Mouse (Mus musculus): ENCODE results near the gene Gfra1.

Gfra1 gene

GRCm38 (mm10) chr19:58441246-58441645, 14.5 kb downstream of the Gfra1 start:
- no peak for DNase-seq

- peak; percentile 28 for DNase-seq
Measured at GRCm38 (mm10) chr19:58438762-58439161, 16.9 kb downstream of the Gfra1 start.

GRCm38 (mm10) chr19:58437441-58438071, 18.2 kb downstream of the Gfra1 start:
- DNase-seq, result no peak

GRCm38 (mm10) chr19:58436874-58437273, 18.8 kb downstream of the Gfra1 start:
- no peak for DNase-seq

GRCm38 (mm10) chr19:58435877-58436276, 19.8 kb downstream of the Gfra1 start:
- DNase-seq, result no peak

- no peak for DNase-seq
Measured at GRCm38 (mm10) chr19:58432840-58433239, 22.9 kb downstream of the Gfra1 start.

DNA sequence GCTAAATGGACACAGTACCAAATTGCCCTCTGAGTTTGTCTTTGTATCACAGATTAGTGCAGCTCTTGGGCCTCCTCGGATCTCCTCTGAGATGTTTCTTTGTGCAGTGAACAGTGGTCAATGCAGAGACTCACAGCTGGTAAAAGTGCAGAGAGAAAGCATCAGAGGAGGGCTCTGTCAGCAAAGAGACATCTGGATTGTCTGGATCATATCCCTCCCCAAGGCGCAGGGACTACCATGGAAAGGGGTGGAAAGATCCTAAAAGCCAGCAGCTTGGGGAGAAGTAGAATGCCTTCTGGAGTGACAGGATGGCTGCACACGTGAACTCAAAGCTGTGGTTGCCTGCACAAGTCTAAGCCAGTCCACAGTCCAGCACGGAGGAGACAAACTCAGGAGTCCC, 27.2 kb downstream of the Gfra1 start:
- DNase-seq, result no peak

- DNase-seq, result no peak
Measured at GRCm38 (mm10) chr19:58427348-58427747, 28.4 kb downstream of the Gfra1 start.

GRCm38 (mm10) chr19:58424928-58425327, 30.8 kb downstream of the Gfra1 start:
- no peak for DNase-seq

DNA sequence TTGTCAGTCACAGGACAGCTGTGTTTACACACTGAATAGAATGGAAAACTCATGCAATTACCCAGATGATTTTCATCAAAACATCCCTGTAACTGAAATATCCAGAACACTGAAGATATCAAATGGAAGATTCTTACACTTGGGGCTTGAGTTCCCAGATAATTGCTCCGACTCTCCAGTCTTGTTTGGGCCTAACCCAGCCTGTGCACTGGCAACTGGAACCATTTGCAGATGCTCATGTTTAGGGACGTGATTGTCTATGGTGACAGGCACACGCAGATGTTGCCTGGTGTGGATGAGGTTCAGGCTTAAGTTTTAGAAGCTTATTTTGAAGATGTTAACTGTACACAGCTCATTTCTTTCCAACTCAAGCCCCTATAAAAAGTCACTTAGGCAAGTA, 31.5 kb downstream of the Gfra1 start:
- no peak for DNase-seq

DNA sequence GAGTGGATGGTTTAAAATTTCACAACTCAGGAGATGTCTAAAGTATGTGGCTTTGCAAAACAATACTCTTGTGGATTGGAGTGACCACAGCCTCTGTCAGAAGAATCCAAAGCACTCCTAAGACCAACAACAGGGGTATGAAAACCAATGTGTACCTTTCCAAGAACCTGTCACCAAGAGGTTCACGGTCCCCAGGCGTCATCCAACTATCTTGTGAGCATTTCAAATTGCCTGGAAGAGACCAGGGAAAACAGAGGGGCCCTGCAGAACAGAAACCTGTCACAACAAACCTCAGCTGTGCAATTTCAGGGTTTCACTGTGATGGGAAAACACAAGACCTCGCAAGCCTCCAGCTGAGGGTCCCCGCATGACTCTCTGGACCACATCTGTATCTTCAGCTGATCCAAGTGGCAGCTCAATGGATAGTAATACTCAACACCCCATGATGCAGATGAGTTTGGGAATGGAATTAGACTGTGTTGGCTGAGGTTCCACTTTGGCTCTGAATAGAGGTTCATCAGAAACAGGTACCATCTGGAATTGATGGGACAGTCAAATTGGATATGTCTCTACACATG, 32.7 kb downstream of the Gfra1 start:
- no peak for DNase-seq

- DNase-seq, result no peak
Measured at GRCm38 (mm10) chr19:58419685-58420084, 36.0 kb downstream of the Gfra1 start.

- DNase-seq, result no peak
Measured at GRCm38 (mm10) chr19:58419278-58419677, 36.4 kb downstream of the Gfra1 start.

DNA sequence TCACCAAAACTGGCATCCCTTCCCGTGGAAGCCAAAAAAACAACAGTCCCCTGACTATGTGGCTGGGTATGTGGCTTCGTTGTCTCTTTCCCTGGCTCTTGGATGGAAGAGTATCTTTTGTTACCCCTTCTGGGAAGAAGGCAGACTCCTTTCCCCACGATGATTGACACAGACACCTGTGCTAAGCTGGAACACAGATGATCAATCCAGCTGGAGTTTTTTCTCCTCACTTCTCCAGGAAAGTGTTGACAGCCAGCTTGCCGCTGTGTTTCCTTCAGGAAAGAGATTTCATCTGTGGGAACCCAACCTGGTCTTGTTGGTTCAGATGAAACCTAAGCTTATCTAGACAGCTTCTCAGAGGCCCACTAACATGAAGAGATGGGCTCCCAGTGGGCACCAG, 40.5 kb downstream of the Gfra1 start:
- no peak for DNase-seq

- DNase-seq, result no peak
Measured at GRCm38 (mm10) chr19:58414733-58415132, 41.0 kb downstream of the Gfra1 start.

DNA sequence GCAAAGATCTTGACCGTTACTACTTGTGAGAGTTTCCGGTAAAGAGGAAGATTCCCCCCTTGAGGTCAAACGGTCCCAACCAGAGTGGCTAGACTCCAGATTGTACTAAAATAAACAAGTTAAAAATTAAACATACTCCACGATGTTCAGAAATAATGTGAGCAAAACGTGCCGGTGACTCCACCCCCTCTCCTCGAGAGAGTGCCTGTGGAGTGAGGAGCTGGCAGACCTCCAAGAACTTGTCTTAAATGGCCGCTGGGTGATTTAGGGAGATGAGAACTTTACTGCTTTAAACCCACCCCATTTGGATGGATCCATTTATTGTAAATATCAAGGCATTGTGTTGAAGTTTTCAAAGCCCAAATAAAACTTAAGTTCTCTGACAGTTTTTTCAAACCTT, 42.4 kb downstream of the Gfra1 start:
- DNase-seq, result peak; percentile 85

DNA sequence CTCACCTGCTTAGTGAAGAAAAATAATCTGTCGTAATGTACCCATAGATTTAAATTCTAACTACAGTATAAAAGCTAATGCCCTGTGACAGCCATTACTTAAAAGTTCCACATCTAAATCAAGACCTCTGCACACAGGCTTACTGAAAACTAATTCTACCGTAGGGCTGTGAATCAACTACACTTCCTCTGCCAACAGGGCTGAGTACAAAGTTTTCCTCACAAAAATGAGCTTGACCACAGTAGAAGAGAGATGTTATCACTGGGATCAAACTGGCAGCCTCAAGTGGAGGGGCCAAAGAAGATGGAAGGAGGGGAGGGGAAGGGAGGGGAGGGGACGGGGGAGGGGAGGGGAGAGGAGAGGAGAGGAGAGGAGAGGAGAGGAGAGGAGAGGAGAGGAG, 42.9 kb downstream of the Gfra1 start:
- DNase-seq, result no peak

GRCm38 (mm10) chr19:58406726-58407125, 49.0 kb downstream of the Gfra1 start:
- DNase-seq, result no peak

DNA sequence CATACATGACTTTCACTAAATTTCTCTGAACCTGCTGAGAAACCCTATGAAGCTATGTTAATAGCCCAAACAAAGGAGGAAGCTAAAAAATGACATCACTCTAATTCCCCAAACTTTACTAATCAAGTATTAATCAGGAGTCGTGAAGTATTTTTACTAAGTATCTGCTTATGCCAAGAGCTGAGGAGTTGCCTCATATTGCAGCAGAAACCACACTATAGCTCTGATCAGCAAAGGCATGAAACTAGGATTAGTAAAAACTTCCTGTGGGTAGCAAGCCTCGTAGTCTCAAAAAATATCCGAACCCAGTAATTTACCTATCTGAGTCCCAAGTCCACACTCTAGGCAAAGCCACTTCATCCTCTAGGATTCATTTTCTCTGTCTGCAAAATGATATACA, 55.5 kb downstream of the Gfra1 start:
- DNase-seq, result no peak

GRCm38 (mm10) chr19:58399166-58399565, 56.5 kb downstream of the Gfra1 start:
- DNase-seq, result no peak

DNA sequence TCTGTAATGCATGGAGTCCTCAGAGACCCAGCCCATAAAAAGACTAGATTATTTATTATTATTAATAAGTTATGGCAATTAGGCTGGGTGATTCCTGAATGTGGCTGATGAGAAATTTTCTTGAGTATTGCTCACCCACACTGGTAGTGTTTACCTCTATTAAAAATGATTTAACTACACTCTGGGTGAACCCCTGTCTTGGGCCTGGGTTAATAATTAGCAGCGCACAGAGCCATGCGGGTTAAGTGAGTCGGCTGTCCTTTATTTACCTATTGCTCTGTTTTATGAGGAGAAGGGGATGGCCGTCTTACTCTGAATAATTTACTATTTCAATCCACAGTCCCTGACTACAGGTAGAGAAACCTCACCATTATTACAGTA, 59.1 kb downstream of the Gfra1 start:
- DNase-seq, result peak; percentile 54

GRCm38 (mm10) chr19:58395785-58396603, 59.7 kb downstream of the Gfra1 start:
- DNase-seq, result peak; percentile 44

DNA sequence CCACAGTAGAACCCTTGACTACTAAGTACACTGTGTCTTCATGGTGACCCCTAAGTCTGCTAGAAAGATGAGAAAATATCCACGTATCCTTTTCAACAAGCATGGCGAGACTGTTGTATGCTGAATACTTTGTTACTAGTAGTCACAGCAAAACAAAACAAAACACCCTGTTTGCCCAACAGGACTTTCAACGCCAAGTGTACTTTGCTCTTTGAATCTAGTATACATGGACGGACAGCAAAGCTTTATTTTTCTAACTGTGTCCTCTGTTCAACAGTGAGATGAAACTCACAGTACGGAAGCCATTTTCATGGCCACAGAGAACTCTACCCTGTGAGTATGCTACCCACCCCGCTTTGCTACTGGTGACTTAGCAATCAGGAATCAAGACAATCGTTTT, 62.6 kb downstream of the Gfra1 start:
- DNase-seq, result no peak

DNA sequence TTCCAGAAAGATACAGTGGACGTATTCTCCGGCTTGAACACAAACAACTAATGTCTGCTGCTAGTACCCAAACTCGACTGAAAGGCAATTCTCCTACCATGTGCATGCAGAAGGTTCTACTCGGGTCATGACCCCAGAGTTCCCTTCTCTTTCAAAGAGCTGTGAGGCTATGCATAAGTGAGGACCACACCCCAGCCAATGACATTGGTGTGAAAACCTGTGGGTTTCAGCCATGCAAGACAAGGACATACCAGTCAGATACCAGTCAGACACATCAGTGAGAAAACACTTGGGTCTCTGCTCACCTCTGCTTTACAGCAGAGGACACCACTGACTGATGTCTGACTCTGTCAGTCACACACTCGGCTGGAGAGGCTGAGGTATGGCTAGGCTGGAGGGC, 63.9 kb downstream of the Gfra1 start:
- no peak for DNase-seq
